Mouse (Mus musculus): Measurements from ENCODE around the gene Wwox. TPM values are rescaled to one million over a fixed set of nuclear protein-coding genes. Genes with fewer than 3 reads are reported as not detected.

Gene Wwox
- polyA plus RNA-seq, 2 experiments = 2.5 to 2.6 TPM

DNA sequence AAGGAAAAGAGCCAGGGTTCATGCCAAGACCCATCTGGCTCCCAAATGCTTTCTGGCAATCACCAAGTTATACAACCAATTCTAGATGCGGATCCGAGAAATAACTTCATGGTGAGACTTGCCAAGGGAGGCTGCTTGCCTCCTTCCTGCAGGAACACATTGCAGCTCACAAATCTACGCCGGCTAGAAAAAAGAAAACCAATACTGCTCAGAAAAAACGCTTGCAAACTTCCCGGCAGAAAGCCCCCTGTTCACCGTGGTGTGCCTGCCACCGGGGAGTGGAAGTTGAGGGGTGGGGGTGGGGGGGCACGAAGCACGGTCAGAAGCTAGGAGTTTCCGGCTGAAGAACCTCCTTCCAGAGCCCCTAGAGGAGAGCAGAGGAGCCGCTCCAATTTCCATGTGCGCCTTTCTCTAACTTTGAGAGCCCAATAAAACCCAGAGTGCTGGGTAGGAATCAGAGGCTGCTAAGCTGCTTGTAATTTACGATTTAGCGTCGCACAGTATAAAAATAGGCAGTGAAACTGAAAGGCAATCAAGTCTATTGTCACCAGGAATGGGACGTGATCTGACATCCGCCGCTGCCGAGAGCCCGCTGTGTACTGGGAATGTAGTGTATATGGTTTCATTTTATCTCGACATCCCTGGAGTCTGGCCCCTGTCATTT lies 720.4 kb downstream of the Wwox start:
- no peaks in the 10 kb centered on the region for H3K4me1 ChIP-seq (replicated peaks; ENCODE audit: control insufficient read depth in 2 of 2, insufficient read depth in 2 of 2, low read length in 1 of 2)
- no peaks in the 10 kb centered on the region for H3K27me3 ChIP-seq (ENCODE audit: control insufficient read depth, insufficient read depth, low read length)
- WGBS (ENCODE audit: insufficient replicate concordance) = 4% methylated on average over 22 of the region's 22 CpGs
- ATAC-seq (ENCODE audit: insufficient read depth) = no peak
- H3K9me3 ChIP-seq (ENCODE audit: control insufficient read depth, low read length) = no peaks in the 10 kb centered on the region
- no peak overlapping the region for H3K27ac ChIP-seq
- no peaks in the 10 kb centered on the region for H3K36me3 ChIP-seq (replicated peaks; ENCODE audit: control insufficient read depth, insufficient read depth, low read depth)
- peak overlapping the region; percentile 56 for H3K4me2 ChIP-seq (ENCODE audit: low read depth)
- H3K9ac ChIP-seq (replicated peaks) = no peak overlapping the region
- no peak for DNase-seq (ENCODE audit: low read depth in 3 of 3, low spot score in 3 of 3)
- no peak for TF ChIP-seq CTCF (IDR thresholded peaks at IDR 0.05; ENCODE audit: low read depth)
- TF ChIP-seq EP300 (IDR thresholded peaks at IDR 0.05; ENCODE audit: low read depth) = no peak
- H3K4me3 ChIP-seq (ENCODE audit: insufficient read depth in 1 of 2, low read depth in 2 of 2, low read length in 2 of 2) = peak overlapping the region; percentile 25 to 37; a peak in 3 of 4 replicates

- Histone ChIP-seq H3K4me3 (ENCODE audit: insufficient read depth in 1 of 2, low read depth in 2 of 2, low read length in 2 of 2) (no peak overlapping the region), H3K36me3 (replicated peaks; ENCODE audit: control insufficient read depth, insufficient read depth, low read depth) (no peaks in the 10 kb centered on the region), H3K4me2 (ENCODE audit: low read depth) (peak overlapping the region; percentile 56), H3K27me3 (ENCODE audit: control insufficient read depth, insufficient read depth, low read length) (no peaks in the 10 kb centered on the region), H3K9me3 (ENCODE audit: control insufficient read depth, low read length) (no peaks in the 10 kb centered on the region), H3K27ac (no peak overlapping the region), H3K4me1 (replicated peaks; ENCODE audit: control insufficient read depth in 2 of 2, insufficient read depth in 2 of 2, low read length in 1 of 2) (no peaks in the 10 kb centered on the region), H3K9ac (replicated peaks) (no peak overlapping the region)
- no peak for DNase-seq (ENCODE audit: low read depth in 3 of 3, low spot score in 3 of 3)
- TF ChIP-seq CTCF (IDR thresholded peaks at IDR 0.05; ENCODE audit: low read depth) = no peak
- no peak for TF ChIP-seq EP300 (IDR thresholded peaks at IDR 0.05; ENCODE audit: low read depth)
- no peak for ATAC-seq (ENCODE audit: insufficient read depth)
- 73% methylated on average over 5 of the region's 5 CpGs for WGBS (ENCODE audit: insufficient replicate concordance)
Measured at GRCm38 (mm10) chr8:115160407-115160806, 721.0 kb downstream of the Wwox start.

DNA sequence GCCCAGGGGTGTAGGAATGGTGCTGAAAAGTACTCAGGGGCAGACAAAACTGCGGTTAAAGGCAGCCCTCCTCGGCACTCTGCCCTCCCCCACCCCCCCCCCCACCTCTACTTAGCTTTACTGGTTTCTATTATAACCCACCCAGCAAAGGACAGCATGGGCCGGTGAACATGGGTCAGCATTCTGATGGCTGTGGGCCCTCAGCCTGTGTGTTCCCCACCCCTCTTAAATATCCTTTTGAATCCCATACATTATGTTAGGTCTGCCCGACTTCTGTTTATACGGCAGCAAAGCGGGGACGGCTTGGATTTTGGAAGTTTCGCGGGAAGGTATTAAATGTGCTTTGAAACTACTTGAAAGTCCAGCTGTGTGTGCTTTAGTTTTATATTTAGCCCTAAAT lies 722.1 kb downstream of the Wwox start:
- WGBS (ENCODE audit: insufficient replicate concordance) = 72% methylated on average over 9 of the region's 9 CpGs
- Histone ChIP-seq H3K9me3 (ENCODE audit: control insufficient read depth, low read length) (no peaks in the 10 kb centered on the region), H3K36me3 (replicated peaks; ENCODE audit: control insufficient read depth, insufficient read depth, low read depth) (no peaks in the 10 kb centered on the region), H3K4me3 (ENCODE audit: insufficient read depth in 1 of 2, low read depth in 2 of 2, low read length in 2 of 2) (no peak overlapping the region), H3K27me3 (ENCODE audit: control insufficient read depth, insufficient read depth, low read length) (no peaks in the 10 kb centered on the region), H3K9ac (replicated peaks) (no peak overlapping the region), H3K27ac (no peak overlapping the region), H3K4me2 (ENCODE audit: low read depth) (no peak overlapping the region), H3K4me1 (replicated peaks; ENCODE audit: control insufficient read depth in 2 of 2, insufficient read depth in 2 of 2, low read length in 1 of 2) (no peaks in the 10 kb centered on the region)
- TF ChIP-seq EP300 (IDR thresholded peaks at IDR 0.05; ENCODE audit: low read depth) (no peak), CTCF (IDR thresholded peaks at IDR 0.05; ENCODE audit: low read depth) (no peak)
- ATAC-seq (ENCODE audit: insufficient read depth) = no peak
- no peak for DNase-seq (ENCODE audit: low read depth in 3 of 3, low spot score in 3 of 3)

GRCm38 (mm10) chr8:115164872-115165271 lies 725.4 kb downstream of the Wwox start:
- TF ChIP-seq EP300 (IDR thresholded peaks at IDR 0.05; ENCODE audit: low read depth) = no peak
- no peak for TF ChIP-seq CTCF (IDR thresholded peaks at IDR 0.05; ENCODE audit: low read depth)
- 10% methylated on average over 13 of the region's 13 CpGs for WGBS (ENCODE audit: insufficient replicate concordance)
- DNase-seq (ENCODE audit: low read depth in 3 of 3, low spot score in 3 of 3) (no peak), ATAC-seq (ENCODE audit: insufficient read depth) (no peak)
- Histone ChIP-seq H3K4me3 (ENCODE audit: insufficient read depth in 1 of 2, low read depth in 2 of 2, low read length in 2 of 2) (no peak overlapping the region), H3K4me1 (replicated peaks; ENCODE audit: control insufficient read depth in 2 of 2, insufficient read depth in 2 of 2, low read length in 1 of 2) (no peaks in the 10 kb centered on the region), H3K4me2 (ENCODE audit: low read depth) (no peak overlapping the region), H3K9ac (replicated peaks) (no peak overlapping the region), H3K9me3 (ENCODE audit: control insufficient read depth, low read length) (no peaks in the 10 kb centered on the region), H3K27me3 (ENCODE audit: control insufficient read depth, insufficient read depth, low read length) (no peaks in the 10 kb centered on the region), H3K27ac (no peak overlapping the region), H3K36me3 (replicated peaks; ENCODE audit: control insufficient read depth, insufficient read depth, low read depth) (no peaks in the 10 kb centered on the region)

GRCm38 (mm10) chr8:115173634-115174081 lies 734.2 kb downstream of the Wwox start:
- TF ChIP-seq CTCF (IDR thresholded peaks at IDR 0.05; ENCODE audit: low read depth) (no peak), EP300 (IDR thresholded peaks at IDR 0.05; ENCODE audit: low read depth) (no peak)
- 76% methylated on average over 14 of the region's 14 CpGs for WGBS (ENCODE audit: insufficient replicate concordance)

More at GRCm38 (mm10) chr8:115173634-115174081, 734.2 kb downstream of the Wwox start:
- DNase-seq (ENCODE audit: low read depth in 3 of 3, low spot score in 3 of 3) (no peak), ATAC-seq (ENCODE audit: insufficient read depth) (no peak)
- Histone ChIP-seq H3K4me2 (ENCODE audit: low read depth) (no peak overlapping the region), H3K4me3 (ENCODE audit: insufficient read depth in 1 of 2, low read depth in 2 of 2, low read length in 2 of 2) (no peak overlapping the region), H3K9me3 (ENCODE audit: control insufficient read depth, low read length) (no peaks in the 10 kb centered on the region), H3K27me3 (ENCODE audit: control insufficient read depth, insufficient read depth, low read length) (no peaks in the 10 kb centered on the region), H3K4me1 (replicated peaks; ENCODE audit: control insufficient read depth in 2 of 2, insufficient read depth in 2 of 2, low read length in 1 of 2) (no peaks in the 10 kb centered on the region), H3K9ac (replicated peaks) (no peak overlapping the region), H3K27ac (no peak overlapping the region), H3K36me3 (replicated peaks; ENCODE audit: control insufficient read depth, insufficient read depth, low read depth) (no peaks in the 10 kb centered on the region)

Measured in liver, embryonic 14.5 days (tissue).